Mouse (Mus musculus): Measurements from ENCODE around the gene Tbce. TPM values are rescaled to one million over a fixed set of nuclear protein-coding genes. Genes with fewer than 3 reads are reported as not detected.

Tbce gene
- 93.7 TPM for polyA plus RNA-seq (2017; shearing (Covaris generic))

DNA sequence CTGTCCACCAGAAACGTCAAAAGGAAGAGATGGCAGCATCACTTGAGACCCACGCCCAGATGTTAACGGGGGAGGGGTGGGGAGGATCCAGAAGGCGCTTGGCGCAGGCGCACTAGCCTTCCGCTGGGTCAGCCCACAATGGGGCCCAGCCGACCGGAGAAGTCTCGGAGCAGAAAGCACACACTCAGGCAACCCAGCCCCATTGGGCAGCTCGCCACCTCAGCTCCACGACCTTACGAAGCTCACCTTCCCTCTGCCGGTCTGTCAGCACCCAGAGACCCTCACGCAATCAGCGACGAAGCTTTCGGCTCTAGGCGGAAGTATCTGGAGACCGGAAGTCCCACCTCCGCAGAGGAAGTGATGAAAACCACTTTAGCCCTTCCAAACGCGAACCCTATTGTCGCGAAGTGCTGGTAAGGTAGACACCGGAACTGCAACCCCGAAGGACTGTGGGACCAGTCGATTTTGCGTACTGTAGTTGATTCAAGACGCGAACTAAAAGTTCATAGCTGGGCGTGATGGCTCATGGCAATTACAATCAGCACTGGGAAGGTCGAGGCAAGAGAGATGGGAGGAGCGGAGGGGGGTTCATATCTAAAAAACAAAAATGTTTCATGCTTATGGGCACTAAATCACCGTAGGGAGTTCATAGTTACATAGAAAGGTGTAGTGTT, at the start of gene Tbce:
TSS of gene Tbce (minus strand) at position 347 of the 674 bp plus-strand sequence.

DNA sequence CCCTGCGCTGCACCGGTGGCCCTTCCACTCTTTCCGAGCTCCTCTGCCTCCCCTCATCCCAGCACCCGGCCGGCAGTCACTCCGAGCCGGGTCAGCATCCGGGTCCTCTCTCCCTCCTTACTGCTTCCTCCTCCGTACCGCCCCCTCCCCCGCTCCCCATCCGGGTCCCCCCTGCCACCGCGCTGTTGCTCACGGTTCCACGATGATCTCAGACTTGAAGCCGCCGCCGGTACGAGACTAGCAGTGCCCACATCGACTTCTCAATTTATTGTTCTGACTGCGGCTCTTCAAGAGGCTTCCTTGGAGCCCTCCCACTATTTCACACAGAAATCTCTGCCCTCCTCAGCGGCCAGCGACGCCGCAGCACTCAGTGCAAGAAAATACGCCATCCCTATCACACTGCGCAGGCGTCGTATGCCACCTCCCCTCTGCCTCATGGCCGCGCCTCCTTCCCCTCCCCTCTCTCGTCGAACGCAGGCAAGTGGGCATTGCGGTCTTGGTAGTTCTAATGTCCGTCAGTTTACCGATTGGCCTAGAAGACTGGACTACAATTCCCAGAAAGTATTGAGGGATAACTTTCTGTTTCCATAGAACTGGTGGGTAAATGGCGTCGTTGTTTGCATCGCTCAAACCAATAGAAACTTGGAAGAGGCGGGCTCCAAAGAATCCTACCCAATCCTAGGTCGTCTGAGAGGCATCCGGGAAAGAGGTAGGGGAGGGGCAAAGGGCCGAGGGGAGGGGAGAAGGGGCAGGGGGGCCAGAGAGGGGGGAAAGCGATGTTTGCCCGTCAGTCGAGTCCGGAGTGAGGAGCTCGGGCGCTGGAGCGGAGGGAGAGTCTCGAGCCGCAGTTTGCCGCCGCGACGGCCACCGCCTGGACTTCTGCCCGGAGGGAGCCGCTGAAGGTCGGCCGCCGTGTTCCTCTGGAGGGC, 23.8 kb upstream of the Tbce start, which contains the start of the genes Arid4b and Ggps1:
TSS of gene Arid4b (plus strand) at position 220 of the 929 bp plus-strand sequence.
TSS of gene Ggps1 (minus strand) at position 476 of the 929 bp plus-strand sequence.

DNA sequence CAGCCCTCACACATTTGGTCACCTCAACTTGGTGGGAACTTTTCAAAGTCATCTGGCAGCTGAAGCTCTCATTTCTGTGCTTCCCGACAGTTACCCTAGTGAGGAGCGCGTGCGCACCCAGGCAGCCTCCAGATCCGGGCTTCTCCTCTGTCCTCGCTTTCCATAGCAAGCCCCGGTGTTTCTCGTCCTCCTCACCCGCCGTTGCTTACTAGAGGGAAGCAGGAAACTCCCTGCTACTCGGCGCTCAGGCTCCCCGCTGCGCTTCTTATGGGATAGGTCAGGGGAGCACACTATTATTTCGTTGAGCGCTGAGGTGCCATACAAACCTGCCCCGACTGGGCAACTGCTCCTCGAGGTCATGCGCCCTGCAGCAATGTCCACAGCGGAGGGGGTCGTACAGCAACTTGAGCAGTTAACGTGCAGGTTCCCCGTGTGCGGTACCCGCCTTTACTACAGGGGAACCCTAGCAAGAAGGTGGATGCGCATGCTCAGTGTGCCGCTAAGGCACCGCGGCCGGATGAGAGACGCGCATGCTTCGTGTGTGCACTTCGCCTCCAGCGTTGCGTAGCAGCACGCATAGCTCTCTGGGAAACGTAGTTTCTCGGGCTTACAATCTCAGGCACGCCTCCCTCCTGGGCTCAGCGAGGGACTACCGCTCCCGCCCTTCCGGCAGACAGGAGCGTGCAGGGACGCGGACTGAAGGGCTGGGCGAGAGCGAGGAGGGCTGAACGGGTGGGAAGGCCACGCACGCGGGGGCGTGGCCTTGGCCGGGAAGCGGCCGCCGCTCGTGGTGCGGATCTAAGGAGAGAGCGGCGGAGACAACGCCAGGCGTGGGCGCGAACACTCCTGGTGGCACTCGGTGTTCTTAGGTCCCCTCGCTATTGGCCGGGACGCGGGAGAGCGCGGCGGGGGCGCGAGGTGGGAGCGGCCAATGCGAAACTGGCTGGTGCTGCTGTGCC, 85.3 kb downstream of the Tbce start, which contains the start of gene B3galnt2:
TSS of gene B3galnt2 (plus strand) at position 596 of the 959 bp plus-strand sequence.

Other genes starting within 250 kb of the Tbce start
- 32.0 TPM for gene B3galnt2, start 85.2 kb downstream of the Tbce start, polyA plus RNA-seq (2017; shearing (Covaris generic))
- gene Arid4b, start 23.6 kb upstream of the Tbce start, polyA plus RNA-seq (2017; shearing (Covaris generic)): 217 TPM
- gene Ggps1, start 23.9 kb upstream of the Tbce start, polyA plus RNA-seq (2017; shearing (Covaris generic)): 126 TPM